Mouse (Mus musculus): ENCODE results near the gene Arhgap45. TPM values are rescaled to one million over a fixed set of nuclear protein-coding genes. Genes with fewer than 3 reads are reported as not detected.

Gene Arhgap45
- total RNA-seq, 2 experiments from 2014 or later, result 3.8 to 3.9 TPM

GRCm38 (mm10) chr10:80078366-80078765 lies 61.9 kb downstream of the Arhgap45 start:
- no peak for DNase-seq (ENCODE audit: low spot score in 2 of 2)

GRCm38 (mm10) chr10:80080396-80081070 lies 64.1 kb downstream of the Arhgap45 start:
- DNase-seq (ENCODE audit: low spot score in 2 of 2), result no peak

Other genes starting within 250 kb of the Arhgap45 start
- gene Rnf126, start 249.7 kb upstream of the Arhgap45 start, total RNA-seq (2021), result 10 to 100 TPM; 86.1 to 90.5 TPM
- gene Fstl3, start 239.4 kb upstream of the Arhgap45 start, total RNA-seq (2021), result 1 to 10 TPM; 1.2 to 2.4 TPM
- gene Prss57, start 225.7 kb upstream of the Arhgap45 start, total RNA-seq (2021), result under 1 TPM in 1 of 2 experiments, not detected in 1; 0.16 TPM
- 100 to 1,000 TPM; 356 to 379 TPM for gene Palm, start 223.1 kb upstream of the Arhgap45 start, total RNA-seq (2021)
- under 1 TPM; 0.26 to 0.53 TPM for gene Misp, start 195.7 kb upstream of the Arhgap45 start, total RNA-seq (2021)
- 10 to 100 TPM; 62.9 to 70.2 TPM for gene Ptbp1, start 162.2 kb upstream of the Arhgap45 start, total RNA-seq (2021)
- 1 to 10 TPM; 2.3 to 3.0 TPM for gene Prtn3, start 142.2 kb upstream of the Arhgap45 start, total RNA-seq (2021)
- gene Plppr3, start 142.0 kb upstream of the Arhgap45 start, total RNA-seq (2021), result 10 to 100 TPM; 53.5 to 57.7 TPM
- not detected for gene Elane, start 130.4 kb upstream of the Arhgap45 start, total RNA-seq (2021)
- gene Cfd, start 125.8 kb upstream of the Arhgap45 start, total RNA-seq (2021), result not detected
- 10 to 100 TPM; 48.8 to 51.9 TPM for gene Med16, start 107.7 kb upstream of the Arhgap45 start, total RNA-seq (2021)
- not detected for gene Gm26602, start 105.8 kb upstream of the Arhgap45 start, total RNA-seq (2021)
- gene Kiss1r, start 99.7 kb upstream of the Arhgap45 start, total RNA-seq (2021), result 1 to 10 TPM; 5.0 to 8.9 TPM
- gene R3hdm4, start 95.4 kb upstream of the Arhgap45 start, total RNA-seq (2021), result 100 to 1,000 TPM; 424 to 430 TPM
- 1 to 10 TPM; 4.5 to 6.4 TPM for gene Arid3a, start 89.6 kb upstream of the Arhgap45 start, total RNA-seq (2021)
- gene Wdr18, start 56.5 kb upstream of the Arhgap45 start, total RNA-seq (2021), result 10 to 100 TPM; 35.5 to 40.8 TPM
- under 1 TPM; 0.12 to 0.21 TPM for gene Grin3b, start 45.9 kb upstream of the Arhgap45 start, total RNA-seq (2021)
- gene Tmem259, start 32.3 kb upstream of the Arhgap45 start, total RNA-seq (2021), result 100 to 1,000 TPM; 135 to 144 TPM
- gene Cnn2, start 28.1 kb upstream of the Arhgap45 start, total RNA-seq (2021), result 1 to 10 TPM; 7.5 to 9.3 TPM
- 10 to 100 TPM in 1 of 2 experiments, 1 to 10 TPM in 1; 9.8 to 10.5 TPM for gene Abca7, start 20.2 kb upstream of the Arhgap45 start, total RNA-seq (2021)
- 10 to 100 TPM; 74.1 to 74.3 TPM for gene Polr2e, start 23.1 kb downstream of the Arhgap45 start, total RNA-seq (2021)
- gene Gpx4, start 30.5 kb downstream of the Arhgap45 start, total RNA-seq (2021), result 100 to 1,000 TPM; 456 to 501 TPM
- gene Sbno2, start 88.9 kb downstream of the Arhgap45 start, total RNA-seq (2021), result 10 to 100 TPM; 19.8 to 21.3 TPM
- 10 to 100 TPM; 89.2 to 90.7 TPM for gene Stk11, start 99.2 kb downstream of the Arhgap45 start, total RNA-seq (2021)
- 100 to 1,000 TPM; 397 to 417 TPM for gene Atp5d, start 122.0 kb downstream of the Arhgap45 start, total RNA-seq (2021)
- gene Cbarp, start 124.2 kb downstream of the Arhgap45 start, total RNA-seq (2021), result 100 to 1,000 TPM; 401 to 436 TPM
- 10 to 100 TPM; 90.9 to 100.0 TPM for gene Midn, start 131.6 kb downstream of the Arhgap45 start, total RNA-seq (2021)
- 100 to 1,000 TPM in 1 of 2 experiments, 10 to 100 TPM in 1; 93.5 to 126 TPM for gene Cirbp, start 149.3 kb downstream of the Arhgap45 start, total RNA-seq (2021)
- 1 to 10 TPM; 5.1 to 5.2 TPM for gene 1600002K03Rik, start 156.3 kb downstream of the Arhgap45 start, total RNA-seq (2021)
- gene Efna2, start 162.8 kb downstream of the Arhgap45 start, total RNA-seq (2021), result 10 to 100 TPM; 14.8 TPM
- 10 to 100 TPM; 34.4 to 43.7 TPM for gene Mum1, start 209.8 kb downstream of the Arhgap45 start, total RNA-seq (2021)
- gene Ndufs7, start 232.5 kb downstream of the Arhgap45 start, total RNA-seq (2021), result 100 to 1,000 TPM; 169 to 175 TPM
- gene Gamt, start 244.4 kb downstream of the Arhgap45 start, total RNA-seq (2021), result 10 to 100 TPM; 39.9 to 43.7 TPM
- 10 to 100 TPM; 83.0 to 93.6 TPM for gene Dazap1, start 244.8 kb downstream of the Arhgap45 start, total RNA-seq (2021)

All from layer of hippocampus, postnatal 14 days (tissue).